In genomic region chr7:24377091-24377865, GRCm38 (mm10) we compare ENCODE assay signal across 1 mouse cellular context.
TF ChIP-seq lines count a peak whose summit lies in the region.

No protein-coding gene starts in this region.

TF ChIP-seq in MEL, 35 proteins besides CTCF, POLR2A, EP300 and RAD21 (continued from another document):
- TF ChIP-seq MAX (IDR thresholded peaks at IDR 0.05; ENCODE audit: low read length), result peak; percentile 44; the same call in 1 of the 2 replicates
- TF ChIP-seq MEF2A (IDR thresholded peaks at IDR 0.05; ENCODE audit: extremely low read depth, insufficient replicate concordance, low read depth, low read length, poor library complexity, severe bottlenecking), result no peak
- peak; percentile 90 for TF ChIP-seq GATA1 (IDR thresholded peaks at IDR 0.05; ENCODE audit: low read depth, low read length)
- no peak for TF ChIP-seq MAFK (IDR thresholded peaks at IDR 0.05; ENCODE audit: borderline replicate concordance, low read depth, low read length)
- TF ChIP-seq USF1 (IDR thresholded peaks at IDR 0.05; ENCODE audit: low read depth, low read length), result peak; percentile 66
- 0 out of 2 replicates have a peak, but pooled peaks have one; percentile 47 for TF ChIP-seq ZMIZ1 (IDR thresholded peaks at IDR 0.05; ENCODE audit: low read depth, low read length)
- peak; percentile 42 for TF ChIP-seq SMC3 (IDR thresholded peaks at IDR 0.05; ENCODE audit: low read depth, low read length)
